Comparison of ENCODE assay signal across 8 mouse cellular contexts in the genomic region with DNA sequence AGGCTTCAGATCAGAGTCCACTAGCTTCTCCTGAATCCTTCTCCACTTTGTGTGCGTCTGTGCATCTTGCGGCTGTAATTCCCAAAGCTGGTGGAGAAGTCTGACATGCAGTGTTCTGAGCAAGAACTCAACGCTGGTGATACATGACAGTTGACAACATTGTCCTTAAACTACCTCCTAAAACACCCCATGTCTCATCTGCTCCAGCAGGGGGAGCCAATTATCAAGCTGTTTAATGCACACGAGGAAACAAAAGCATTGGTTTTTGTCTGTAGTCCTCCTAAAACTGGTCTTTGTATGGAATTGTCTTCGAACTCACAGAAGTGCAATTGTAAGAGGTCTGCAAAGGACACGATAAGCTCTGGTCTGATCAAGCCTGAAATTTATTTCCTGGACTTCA. TPM values are rescaled to one million over a fixed set of nuclear protein-coding genes. Genes with fewer than 3 reads are reported as not detected.
DNase-seq lines count a peak whose midpoint lies in the region; ATAC-seq and TF ChIP-seq lines count a peak whose summit lies in the region.

No protein-coding gene starts in this region.

- no peak overlapping the region for H3K4me2 ChIP-seq in hindbrain, embryonic 14.5 days (replicated peaks)
- no peak overlapping the region for H3K4me2 ChIP-seq in hindbrain, embryonic 13.5 days

- no peaks in the 10 kb centered on the region for H3K4me1 ChIP-seq in hindbrain, embryonic 14.5 days (replicated peaks; ENCODE audit: control insufficient read depth, insufficient read depth, low read length)
- 0 out of 2 replicates have a peak, but pooled peaks cover 3% of the 10 kb centered on the region for H3K4me1 ChIP-seq in hindbrain, embryonic 13.5 days (replicated peaks)
- no peaks in the 10 kb centered on the region for H3K4me1 ChIP-seq in G1E (ENCODE audit: insufficient read depth, low read depth, low read length)
- H3K4me1 ChIP-seq in cerebellum, adult 2 months (ENCODE audit: control insufficient read depth, insufficient read depth, low read length) = no peaks in the 10 kb centered on the region

- H3K9me3 ChIP-seq in hindbrain, embryonic 14.5 days (ENCODE audit: control insufficient read depth, low read length) = no peaks in the 10 kb centered on the region
- no peaks in the 10 kb centered on the region for H3K9me3 ChIP-seq in hindbrain, embryonic 13.5 days
- H3K9me3 ChIP-seq in G1E (replicated peaks) = no peaks in the 10 kb centered on the region

- no peaks in the 10 kb centered on the region for H3K36me3 ChIP-seq in hindbrain, embryonic 14.5 days (replicated peaks; ENCODE audit: control insufficient read depth, insufficient read depth)
- no peaks in the 10 kb centered on the region for H3K36me3 ChIP-seq in hindbrain, embryonic 13.5 days
- H3K36me3 ChIP-seq in G1E (replicated peaks) = no peaks in the 10 kb centered on the region

- no peak for ATAC-seq in hindbrain, embryonic 14.5 days (ENCODE audit: low FRiP score)
- no peak for ATAC-seq in hindbrain, embryonic 13.5 days (ENCODE audit: low FRiP score)
- peak; percentile 40; the same call in 1 of the 2 replicates for ATAC-seq in G1E (ENCODE audit: extremely low read depth, insufficient number of reproducible peaks, low FRiP score, poor library complexity, severe bottlenecking)

- peak; percentile 61 for DNase-seq in hindbrain, embryonic 14.5 days (ENCODE audit: low spot score)
- DNase-seq in G1E (ENCODE audit: low spot score) = peak; percentile 11
- peak; percentile 31 to 34 for DNase-seq in cerebellum, adult 2 months
- DNase-seq in heart, adult 11 months = peak; percentile 94
- peak; percentile 68 to 79 for DNase-seq in kidney, postnatal 36 days
- DNase-seq in lung, postnatal 10 days = peak; percentile 77
- DNase-seq in skeletal muscle tissue, adult 2 months (ENCODE audit: low read depth, low spot score) = peak; percentile 64

- WGBS in hindbrain, embryonic 14.5 days = 47% methylated on average over 6 of the region's 6 CpGs
- WGBS in hindbrain, embryonic 13.5 days = 52% methylated on average over 6 of the region's 6 CpGs
- WGBS in cerebellum, adult 2 months = 41% methylated on average over 6 of the region's 6 CpGs

- TF ChIP-seq CTCF in G1E (IDR thresholded peaks at IDR 0.05; ENCODE audit: low read depth, low read length) = peak; percentile 25; the same call in 1 of the 2 replicates
- TF ChIP-seq CTCF in cerebellum, adult 2 months (IDR thresholded peaks at IDR 0.05; ENCODE audit: borderline replicate concordance, insufficient read depth, low read depth, low read length) = peak; percentile 22; the same call in 1 of the 2 replicates

- no peak overlapping the region for H3K4me3 ChIP-seq in hindbrain, embryonic 14.5 days (replicated peaks; ENCODE audit: low read length)
- no peak overlapping the region for H3K4me3 ChIP-seq in hindbrain, embryonic 13.5 days
- no peak overlapping the region for H3K4me3 ChIP-seq in G1E (ENCODE audit: low read depth, low read length)
- no peak overlapping the region for H3K4me3 ChIP-seq in cerebellum, adult 2 months (replicated peaks; ENCODE audit: insufficient read depth, low read depth, low read length)

- H3K27ac ChIP-seq in hindbrain, embryonic 14.5 days = no peak overlapping the region
- H3K27ac ChIP-seq in hindbrain, embryonic 13.5 days = no peak overlapping the region
- H3K27ac ChIP-seq in cerebellum, adult 2 months (ENCODE audit: insufficient read depth, low read length) = no peak overlapping the region

- no peak for TF ChIP-seq POLR2A in cerebellum, adult 2 months (IDR thresholded peaks at IDR 0.05; ENCODE audit: borderline replicate concordance, insufficient read depth, low read length)

- H3K27me3 ChIP-seq in hindbrain, embryonic 14.5 days (ENCODE audit: control insufficient read depth, insufficient read depth, low read length) = no peaks in the 10 kb centered on the region
- no peaks in the 10 kb centered on the region for H3K27me3 ChIP-seq in hindbrain, embryonic 13.5 days
- H3K27me3 ChIP-seq in G1E (ENCODE audit: insufficient read depth, low read length) = no peaks in the 10 kb centered on the region
- no peaks in the 10 kb centered on the region for H3K27me3 ChIP-seq in cerebellum, adult 2 months (ENCODE audit: control insufficient read depth, insufficient read depth, low read length)

- H3K9ac ChIP-seq in hindbrain, embryonic 14.5 days = no peak overlapping the region
- no peak overlapping the region for H3K9ac ChIP-seq in hindbrain, embryonic 13.5 days

RNA-seq across cellular contexts. Expression of gene Lmod3, which starts 1.6 kb away (rescaled TPM):
- not detected in 2 replicates for polyA plus RNA-seq in hindbrain, embryonic 14.5 days (2014; fragmentation: Nextera tagmentation; extraction: Ambion mirVana)
- 0.08 and 0.17 TPM in 2 replicates for polyA plus RNA-seq in hindbrain, embryonic 13.5 days (2015; fragmentation: Nextera tagmentation; extraction: Ambion mirVana)
- total RNA-seq in G1E (2014; fragmentation: Nextera tagmentation) (not detected in 2 replicates), G1E (2017) (0.12 and 0.22 TPM in 2 replicates)
- polyA plus RNA-seq in G1E (2012) = not detected in 2 replicates
- polyA plus RNA-seq in cerebellum, adult 2 months (2012; rRNA removed) = 0.06 and 0.08 TPM in 2 replicates

RNA-seq across cellular contexts. Expression of gene Arl6ip5, which starts 40.5 kb away (rescaled TPM):
- polyA plus RNA-seq in hindbrain, embryonic 14.5 days (2014; fragmentation: Nextera tagmentation; extraction: Ambion mirVana) = 76.7 and 79.3 TPM in 2 replicates
- 120 and 122 TPM in 2 replicates for polyA plus RNA-seq in hindbrain, embryonic 13.5 days (2015; fragmentation: Nextera tagmentation; extraction: Ambion mirVana)
- total RNA-seq in G1E (2014; fragmentation: Nextera tagmentation) (67.5 and 81.2 TPM in 2 replicates), G1E (2017) (54.5 and 57.1 TPM in 2 replicates)
- 10.2 and 22.4 TPM in 2 replicates for polyA plus RNA-seq in G1E (2012)
- polyA plus RNA-seq in cerebellum, adult 2 months (2012; rRNA removed) = 179 and 181 TPM in 2 replicates

RNA-seq across cellular contexts. Expression of gene Uba3, which starts 45.5 kb away (rescaled TPM):
- polyA plus RNA-seq in hindbrain, embryonic 14.5 days (2014; fragmentation: Nextera tagmentation; extraction: Ambion mirVana) = 94.6 and 95.8 TPM in 2 replicates
- polyA plus RNA-seq in hindbrain, embryonic 13.5 days (2015; fragmentation: Nextera tagmentation; extraction: Ambion mirVana) = 91.5 and 93.0 TPM in 2 replicates
- total RNA-seq in G1E (2014; fragmentation: Nextera tagmentation) (90.1 and 98.7 TPM in 2 replicates), G1E (2017) (116 and 122 TPM in 2 replicates)
- 11.2 and 12.9 TPM in 2 replicates for polyA plus RNA-seq in G1E (2012)
- polyA plus RNA-seq in cerebellum, adult 2 months (2012; rRNA removed) = 79.1 and 80.4 TPM in 2 replicates

Comparison
In these comparisons a context has a peak if more than half of its experiments do, and no peak if none do; other contexts are left out.
1. DNase-seq: peak in every context shown above with its lines; median percentile 94 in heart, adult 11 months; 77 in lung, postnatal 10 days; 74 in kidney, postnatal 36 days; 64 in skeletal muscle tissue, adult 2 months; 61 in hindbrain, embryonic 14.5 days; 32 in cerebellum, adult 2 months; 11 in G1E.